Mouse (Mus musculus) limb, embryonic 15.5 days (tissue): Measurements from ENCODE around the gene Tpbpa. TPM values are rescaled to one million over a fixed set of nuclear protein-coding genes. Genes with fewer than 3 reads are reported as not detected.

Source experiments
- polyA plus RNA-seq: library from polyadenylated mRNA; unstranded; fragments of >200 nt; fragmentation: Nextera tagmentation; extraction: Ambion mirVana; gene quantifications from 2 replicates; pipeline ENCODE4 v1.2.1, GENCODE M21; 2015

Tpbpa gene
- polyA plus RNA-seq, 1 experiment from 2014 or later, result not detected

Other genes starting within 250 kb of the Tpbpa start
- not detected in 2 replicates for gene BC051665, start 155.6 kb downstream of the Tpbpa start, polyA plus RNA-seq
- gene Ctsll3, start 139.1 kb downstream of the Tpbpa start, polyA plus RNA-seq, result 1.3 and 1.4 TPM in 2 replicates
- gene 4930486L24Rik, start 77.5 kb downstream of the Tpbpa start, polyA plus RNA-seq, result 0.23 and 0.36 TPM in 2 replicates
- not detected in 2 replicates for gene Gm49392, start 45.1 kb downstream of the Tpbpa start, polyA plus RNA-seq
- gene Ctla2b, start 44.5 kb downstream of the Tpbpa start, polyA plus RNA-seq, result 4.1 and 5.5 TPM in 2 replicates
- gene Tpbpb, start 37.1 kb downstream of the Tpbpa start, polyA plus RNA-seq, result not detected in 2 replicates
- not detected in 2 replicates for gene Gm49393, start 6.4 kb downstream of the Tpbpa start, polyA plus RNA-seq
- 2.1 and 2.9 TPM in 2 replicates for gene Gm49391, start 5.4 kb downstream of the Tpbpa start, polyA plus RNA-seq
- 29.7 and 31.1 TPM in 2 replicates for gene Ctla2a, start 5.4 kb downstream of the Tpbpa start, polyA plus RNA-seq
- gene Ctsj, start 64.0 kb upstream of the Tpbpa start, polyA plus RNA-seq, result not detected in 2 replicates
- not detected in 2 replicates for gene Ctsq, start 98.6 kb upstream of the Tpbpa start, polyA plus RNA-seq
- gene Ctsr, start 222.3 kb upstream of the Tpbpa start, polyA plus RNA-seq, result not detected in 2 replicates